Mouse (Mus musculus) layer of hippocampus, adult 2 months (tissue): ENCODE data around the gene Wdr24. TPM values are rescaled to one million over a fixed set of nuclear protein-coding genes. Genes with fewer than 3 reads are reported as not detected.
A peak's percentile ranks its signal among the peaks of the same experiment; 100 is the strongest.

Experiments
- DNase-seq, 2 experiments: peaks; one replicate each; pipeline ENCODE4 v3.0.0; 2022; ENCODE audit warnings: low spot score in 2 of 2
- H3K27ac ChIP-seq: fragments of 200-600 bp; 2 replicates; pipeline ENCODE4 v1.8.1; 2022
- H3K4me3 ChIP-seq: fragments of 200-600 bp; 2 replicates; pipeline ENCODE4 v1.8.1; 2022; ENCODE audit warnings: mild to moderate bottlenecking
- CTCF ChIP-seq: fragments of 200-600 bp; conservative IDR thresholded peaks from 2 replicates; pipeline ENCODE4 v1.8.1; 2022; ENCODE audit warnings: antibody characterized with exemption, mild to moderate bottlenecking, moderate library complexity
- total RNA-seq, 2 experiments: library from RNA; stranded (reverse); gene quantifications; 2 replicates each; pipeline ENCODE4 v1.2.3; 2021

The Wdr24 gene
- total RNA-seq, 2 experiments from 2014 or later, result 27.9 to 28.9 TPM

GRCm38 (mm10) chr17:25810890-25811289, 12.5 kb upstream of the Wdr24 start:
- Histone ChIP-seq H3K27ac (peak overlapping the region; percentile 93), H3K4me3 (peak overlapping the region; percentile 89)

GRCm38 (mm10) chr17:25813471-25813870, 10.0 kb upstream of the Wdr24 start:
- TF ChIP-seq CTCF, result peak; percentile 69
- DNase-seq, result peak; percentile 82 to 92
- H3K4me3 ChIP-seq, result peak overlapping the region; percentile 89
- H3K27ac ChIP-seq, result peak overlapping the region; percentile 93

More at GRCm38 (mm10) chr17:25810890-25811289, 12.5 kb upstream of the Wdr24 start:
- no peak for DNase-seq
- no peak for TF ChIP-seq CTCF

GRCm38 (mm10) chr17:25817662-25818061, 5.8 kb upstream of the Wdr24 start:
- Histone ChIP-seq H3K27ac (no peak overlapping the region), H3K4me3 (no peak overlapping the region)
- DNase-seq, result no peak
- no peak for TF ChIP-seq CTCF

GRCm38 (mm10) chr17:25818851-25819780, 4.3 kb upstream of the Wdr24 start:
- no peak for TF ChIP-seq CTCF
- DNase-seq, result no peak
- peak overlapping the region; percentile 14; the same call in 1 of the 2 replicates for H3K27ac ChIP-seq
- no peak overlapping the region for H3K4me3 ChIP-seq

- no peak for DNase-seq
- peak overlapping the region; percentile 92; the same call in 1 of the 2 replicates for H3K27ac ChIP-seq
- TF ChIP-seq CTCF, result no peak
- H3K4me3 ChIP-seq, result peak overlapping the region; percentile 61
These were observed 1.1 kb downstream of the Wdr24 start for GRCm38 (mm10) chr17:25824362-25825142.

GRCm38 (mm10) chr17:25825311-25825710, 1.9 kb downstream of the Wdr24 start:
- no peak for DNase-seq
- H3K4me3 ChIP-seq, result no peak overlapping the region
- H3K27ac ChIP-seq, result no peak overlapping the region
- TF ChIP-seq CTCF, result no peak

GRCm38 (mm10) chr17:25825984-25826570, 2.6 kb downstream of the Wdr24 start:
- Histone ChIP-seq H3K4me3 (no peak overlapping the region), H3K27ac (no peak overlapping the region)
- no peak for TF ChIP-seq CTCF
- DNase-seq, result no peak

- no peak for TF ChIP-seq CTCF
- Histone ChIP-seq H3K27ac (no peak overlapping the region), H3K4me3 (no peak overlapping the region)
- DNase-seq, result no peak
These were observed 3.6 kb downstream of the Wdr24 start for GRCm38 (mm10) chr17:25827011-25827410.

- H3K27ac ChIP-seq, result peak overlapping the region; percentile 93; the same call in 1 of the 2 replicates
- DNase-seq, result no peak
- H3K4me3 ChIP-seq, result no peak overlapping the region
- no peak for TF ChIP-seq CTCF
These were observed 4.3 kb downstream of the Wdr24 start for GRCm38 (mm10) chr17:25827546-25828222.

GRCm38 (mm10) chr17:25828223-25828594, 4.8 kb downstream of the Wdr24 start:
- Histone ChIP-seq H3K27ac (peak overlapping the region; percentile 93), H3K4me3 (peak overlapping the region; percentile 82)
- DNase-seq, result no peak
- TF ChIP-seq CTCF, result no peak

GRCm38 (mm10) chr17:25828712-25829557, 5.5 kb downstream of the Wdr24 start, which contains the start of gene Jmjd8:
Gene Jmjd8, plus strand, starts transcription at chr17:25828867.
- peak; percentile 71 for TF ChIP-seq CTCF
- peak; percentile 79 to 81 for DNase-seq
- Histone ChIP-seq H3K4me3 (peak within 1 kb of the TSS; percentile 82), H3K27ac (peak within 1 kb of the TSS; percentile 93)
